Mouse (Mus musculus): ENCODE results near the gene Fam209. TPM values are rescaled to one million over a fixed set of nuclear protein-coding genes. Genes with fewer than 3 reads are reported as not detected.

The Fam209 gene
- polyA plus RNA-seq, 1 experiment from 2014 or later, result 0.38 TPM

DNA sequence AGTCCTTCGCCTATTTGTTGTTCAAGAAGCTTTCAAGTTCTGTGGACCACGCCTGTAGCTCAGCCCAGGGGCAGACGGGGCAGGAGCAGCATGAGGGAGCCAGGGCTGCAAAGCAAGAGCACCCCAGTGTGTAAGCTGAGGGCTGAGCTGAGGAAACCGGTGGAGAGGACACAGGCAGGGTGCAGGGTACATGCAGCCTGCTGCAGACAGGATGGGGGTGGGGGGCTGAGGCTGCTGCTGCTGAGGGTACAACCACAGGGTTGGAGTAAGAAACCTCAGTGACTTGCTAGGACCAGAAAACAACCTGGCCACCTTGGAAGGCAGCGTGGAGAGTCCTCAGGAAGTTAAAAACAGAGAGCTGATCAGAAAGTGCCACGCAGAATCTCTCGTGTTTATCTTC lies 8.0 kb downstream of the Fam209 start:
- Histone ChIP-seq H3K4me3 (replicated peaks) (no peak overlapping the region), H3K4me2 (no peak overlapping the region)

GRCm38 (mm10) chr2:172481654-172482385 lies 9.5 kb downstream of the Fam209 start:
- no peak overlapping the region for H3K4me2 ChIP-seq
- peaks cover 4% of the 10 kb centered on the region; the same call in 1 of the 2 replicates for H3K27me3 ChIP-seq
- ATAC-seq (ENCODE audit: low FRiP score), result no peak
- no peaks in the 10 kb centered on the region for H3K9me3 ChIP-seq
- H3K27ac ChIP-seq, result no peak overlapping the region
- 81% methylated on average over 16 of the region's 16 CpGs for WGBS
- H3K4me1 ChIP-seq, result no peaks in the 10 kb centered on the region
- no peak overlapping the region for H3K4me3 ChIP-seq (replicated peaks)
- no peak overlapping the region for H3K9ac ChIP-seq
- H3K36me3 ChIP-seq (replicated peaks), result no peaks in the 10 kb centered on the region

More for the DNA sequence above, 8.0 kb downstream of the Fam209 start:
- Histone ChIP-seq H3K27ac (no peak overlapping the region), H3K27me3 (peaks cover 7% of the 10 kb centered on the region; the same call in 1 of the 2 replicates), H3K9me3 (no peaks in the 10 kb centered on the region), H3K9ac (no peak overlapping the region), H3K36me3 (replicated peaks) (no peaks in the 10 kb centered on the region), H3K4me1 (no peaks in the 10 kb centered on the region)
- no peak for ATAC-seq (ENCODE audit: low FRiP score)
- 69% methylated on average over 7 of the region's 7 CpGs for WGBS

DNA sequence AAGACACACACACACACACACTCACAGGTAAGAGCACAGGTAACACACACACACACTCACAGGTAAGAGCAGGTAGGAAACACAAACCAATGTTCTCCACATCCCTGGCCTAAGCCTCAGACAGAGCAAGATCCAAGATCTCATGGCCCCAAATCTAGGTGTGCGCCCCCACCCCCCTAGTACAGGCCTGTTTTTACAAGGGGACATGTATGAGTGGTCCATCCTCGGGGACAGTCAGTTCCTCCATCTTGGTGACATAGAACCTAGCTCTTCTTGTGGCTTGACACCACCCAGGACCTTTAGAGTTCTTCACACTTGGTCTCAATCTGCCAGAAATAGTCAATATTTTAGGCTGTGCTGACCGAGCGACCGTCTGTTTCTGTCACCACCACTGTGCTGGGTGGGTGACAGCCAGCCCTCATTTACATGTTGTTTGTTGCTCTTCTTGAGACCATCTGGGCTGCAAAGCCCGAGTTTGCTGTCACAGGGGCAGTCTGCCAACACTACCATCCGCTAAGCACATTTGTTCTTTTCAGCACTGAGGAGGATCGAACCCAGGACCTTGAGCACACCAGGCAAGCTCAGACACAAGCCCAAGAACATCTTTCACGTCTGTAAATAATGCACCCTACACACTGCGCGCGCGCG lies 11.6 kb downstream of the Fam209 start:
- no peaks in the 10 kb centered on the region for H3K9me3 ChIP-seq
- 82% methylated on average over 14 of the region's 14 CpGs for WGBS
- no peak overlapping the region for H3K9ac ChIP-seq
- H3K36me3 ChIP-seq (replicated peaks), result no peaks in the 10 kb centered on the region
- H3K4me1 ChIP-seq, result no peaks in the 10 kb centered on the region
- H3K27me3 ChIP-seq, result no peaks in the 10 kb centered on the region
- no peak overlapping the region for H3K4me3 ChIP-seq (replicated peaks)
- no peak overlapping the region for H3K27ac ChIP-seq
- ATAC-seq (ENCODE audit: low FRiP score), result no peak
- H3K4me2 ChIP-seq, result no peak overlapping the region

- Histone ChIP-seq H3K27ac (no peak overlapping the region), H3K9ac (no peak overlapping the region), H3K4me3 (replicated peaks) (no peak overlapping the region), H3K4me2 (no peak overlapping the region), H3K27me3 (no peaks in the 10 kb centered on the region), H3K4me1 (no peaks in the 10 kb centered on the region), H3K36me3 (replicated peaks) (no peaks in the 10 kb centered on the region), H3K9me3 (no peaks in the 10 kb centered on the region)
- 44% methylated on average over 12 of the region's 12 CpGs for WGBS
- no peak for ATAC-seq (ENCODE audit: low FRiP score)
Measured at GRCm38 (mm10) chr2:172484696-172485370, 12.5 kb downstream of the Fam209 start.

DNA sequence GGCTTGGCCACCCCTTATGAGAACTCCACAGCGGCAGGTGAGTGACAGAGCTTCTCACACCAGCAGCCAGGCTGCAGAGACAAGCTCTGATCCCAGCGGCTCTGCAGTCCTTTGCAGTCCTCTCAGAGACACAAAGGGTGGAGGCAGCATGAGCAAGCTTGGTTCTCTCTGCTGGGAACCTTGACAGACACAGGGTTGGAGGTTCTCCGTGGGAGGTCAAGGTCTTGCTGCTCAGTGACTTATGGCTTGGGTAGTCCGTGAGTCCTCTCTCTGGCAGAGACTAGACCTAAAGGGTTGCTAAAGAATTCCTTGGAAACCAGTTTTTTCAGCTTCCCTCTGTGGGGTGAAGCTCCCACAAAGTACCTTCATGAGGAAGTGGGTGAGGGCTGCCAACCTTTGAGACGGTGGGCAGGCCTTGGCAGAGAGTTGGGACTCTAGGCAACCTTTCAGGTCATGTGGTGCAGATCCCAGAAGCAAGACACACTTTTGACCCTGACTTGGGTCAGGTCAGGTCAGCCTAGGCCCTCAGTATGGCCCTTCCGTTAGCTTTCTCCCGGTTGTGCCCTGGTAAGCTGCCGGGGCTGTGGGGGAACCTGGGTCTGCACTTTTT lies 24.5 kb downstream of the Fam209 start:
- no peak overlapping the region for H3K4me2 ChIP-seq
- no peaks in the 10 kb centered on the region for H3K9me3 ChIP-seq
- H3K4me3 ChIP-seq (replicated peaks), result no peak overlapping the region
- WGBS, result 80% methylated on average over 8 of the region's 8 CpGs
- no peak overlapping the region for H3K9ac ChIP-seq
- no peaks in the 10 kb centered on the region for H3K36me3 ChIP-seq (replicated peaks)
- no peaks in the 10 kb centered on the region for H3K4me1 ChIP-seq
- no peak overlapping the region for H3K27ac ChIP-seq
- no peak for ATAC-seq (ENCODE audit: low FRiP score)
- no peaks in the 10 kb centered on the region for H3K27me3 ChIP-seq

- 42% methylated on average over 3 of the region's 3 CpGs for WGBS
- H3K4me2 ChIP-seq, result no peak overlapping the region
Measured at GRCm38 (mm10) chr2:172498823-172499222, 26.5 kb downstream of the Fam209 start.

GRCm38 (mm10) chr2:172500752-172501316 lies 28.5 kb downstream of the Fam209 start:
- Histone ChIP-seq H3K27me3 (no peaks in the 10 kb centered on the region), H3K4me3 (replicated peaks) (no peak overlapping the region), H3K9me3 (no peaks in the 10 kb centered on the region), H3K36me3 (replicated peaks) (no peaks in the 10 kb centered on the region), H3K27ac (no peak overlapping the region), H3K9ac (no peak overlapping the region), H3K4me2 (no peak overlapping the region), H3K4me1 (no peaks in the 10 kb centered on the region)
- ATAC-seq (ENCODE audit: low FRiP score), result no peak
- 57% methylated on average over 7 of the region's 7 CpGs for whole genome bisulfite sequencing

More at GRCm38 (mm10) chr2:172498823-172499222, 26.5 kb downstream of the Fam209 start:
- no peak for ATAC-seq (ENCODE audit: low FRiP score)
- H3K9ac ChIP-seq, result no peak overlapping the region
- H3K9me3 ChIP-seq, result no peaks in the 10 kb centered on the region
- H3K36me3 ChIP-seq (replicated peaks), result no peaks in the 10 kb centered on the region
- H3K27ac ChIP-seq, result no peak overlapping the region
- H3K4me1 ChIP-seq, result no peaks in the 10 kb centered on the region
- no peak overlapping the region for H3K4me3 ChIP-seq (replicated peaks)
- no peaks in the 10 kb centered on the region for H3K27me3 ChIP-seq

- H3K4me3 ChIP-seq (replicated peaks), result no peak overlapping the region
- no peaks in the 10 kb centered on the region for H3K4me1 ChIP-seq
- H3K36me3 ChIP-seq (replicated peaks), result no peaks in the 10 kb centered on the region
- no peak for ATAC-seq (ENCODE audit: low FRiP score)
- no peak overlapping the region for H3K9ac ChIP-seq
- H3K4me2 ChIP-seq, result no peak overlapping the region
- WGBS, result 1% methylated on average over 4 of the region's 4 CpGs
- no peaks in the 10 kb centered on the region for H3K27me3 ChIP-seq
- no peak overlapping the region for H3K27ac ChIP-seq
- no peaks in the 10 kb centered on the region for H3K9me3 ChIP-seq
Measured at GRCm38 (mm10) chr2:172501341-172501740, 29.0 kb downstream of the Fam209 start.

DNA sequence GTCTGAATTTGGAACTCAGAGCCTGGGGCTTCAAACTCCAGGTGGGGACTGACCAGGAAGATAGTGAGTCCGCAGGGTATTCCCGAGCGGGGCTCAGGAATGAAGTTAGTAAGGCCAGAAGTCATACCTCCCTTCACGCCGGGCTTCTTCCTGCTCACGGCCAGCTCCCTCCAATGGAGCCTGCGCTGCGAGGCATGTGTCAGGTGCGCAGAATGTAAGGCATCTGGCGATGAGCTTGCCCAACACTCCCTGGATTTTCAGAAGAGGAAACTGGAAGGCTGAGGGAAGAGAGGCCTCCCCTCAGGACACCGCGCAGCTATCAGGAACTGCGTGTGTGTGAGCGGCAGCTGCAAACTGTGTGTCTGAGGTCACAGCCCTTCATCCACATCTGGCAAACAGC lies 29.8 kb downstream of the Fam209 start:
- Histone ChIP-seq H3K9me3 (no peaks in the 10 kb centered on the region), H3K4me2 (no peak overlapping the region), H3K4me1 (no peaks in the 10 kb centered on the region), H3K27me3 (no peaks in the 10 kb centered on the region), H3K9ac (no peak overlapping the region), H3K36me3 (replicated peaks) (no peaks in the 10 kb centered on the region), H3K4me3 (replicated peaks) (no peak overlapping the region), H3K27ac (no peak overlapping the region)
- no peak for ATAC-seq (ENCODE audit: low FRiP score)
- 82% methylated on average over 14 of the region's 14 CpGs for WGBS

- WGBS, result 93% methylated on average over 7 of the region's 7 CpGs
- H3K4me3 ChIP-seq (replicated peaks), result no peak overlapping the region
- no peaks in the 10 kb centered on the region for H3K9me3 ChIP-seq
- no peaks in the 10 kb centered on the region for H3K27me3 ChIP-seq
- ATAC-seq (ENCODE audit: low FRiP score), result no peak
- H3K4me1 ChIP-seq, result no peaks in the 10 kb centered on the region
- no peak overlapping the region for H3K4me2 ChIP-seq
- H3K9ac ChIP-seq, result no peak overlapping the region
- H3K36me3 ChIP-seq (replicated peaks), result no peaks in the 10 kb centered on the region
- H3K27ac ChIP-seq, result no peak overlapping the region
Measured at GRCm38 (mm10) chr2:172506121-172506520, 33.8 kb downstream of the Fam209 start.

DNA sequence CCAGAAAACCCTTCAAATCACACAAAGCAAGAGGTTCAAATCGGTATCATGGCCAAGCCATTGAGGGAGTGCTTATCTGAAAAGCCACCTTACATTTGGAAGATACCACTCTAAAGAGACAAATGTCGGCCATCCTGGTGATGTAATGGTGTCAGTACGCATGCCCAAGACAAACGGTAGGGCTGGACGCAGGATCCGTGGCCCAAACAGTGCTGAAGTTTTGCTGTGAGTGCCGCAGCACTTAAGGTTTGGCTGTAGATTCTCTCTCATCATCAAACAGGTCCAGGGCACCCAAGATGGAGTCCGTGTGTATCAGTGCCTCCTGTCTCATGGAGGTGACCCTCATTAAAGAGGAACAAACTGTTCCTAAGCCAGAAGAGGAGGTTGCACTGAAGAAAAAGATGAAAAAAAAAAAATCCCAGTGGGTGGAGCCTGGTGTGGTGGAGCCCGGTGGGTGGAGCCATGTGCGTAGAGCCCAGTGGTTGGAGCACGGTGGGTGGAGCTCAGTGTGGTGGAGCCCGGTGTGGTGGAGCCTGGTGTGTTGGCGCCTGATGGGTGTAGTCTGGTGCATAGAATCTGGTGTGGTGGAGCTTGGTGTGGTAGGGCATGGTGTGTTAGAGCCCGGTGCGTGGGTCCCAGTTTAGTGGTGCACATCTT lies 37.9 kb downstream of the Fam209 start:
- H3K4me3 ChIP-seq (replicated peaks), result no peak overlapping the region
- no peak for ATAC-seq (ENCODE audit: low FRiP score)
- peaks cover 6% of the 10 kb centered on the region; the same call in 1 of the 2 replicates for H3K27me3 ChIP-seq
- no peak overlapping the region for H3K4me2 ChIP-seq
- H3K4me1 ChIP-seq, result no peaks in the 10 kb centered on the region
- H3K9ac ChIP-seq, result no peak overlapping the region
- no peaks in the 10 kb centered on the region for H3K9me3 ChIP-seq
- no peaks in the 10 kb centered on the region for H3K36me3 ChIP-seq (replicated peaks)
- H3K27ac ChIP-seq, result no peak overlapping the region
- WGBS, result 94% methylated on average over 15 of the region's 15 CpGs

All from forebrain, embryonic 12.5 days (tissue).